In the genomic region with DNA sequence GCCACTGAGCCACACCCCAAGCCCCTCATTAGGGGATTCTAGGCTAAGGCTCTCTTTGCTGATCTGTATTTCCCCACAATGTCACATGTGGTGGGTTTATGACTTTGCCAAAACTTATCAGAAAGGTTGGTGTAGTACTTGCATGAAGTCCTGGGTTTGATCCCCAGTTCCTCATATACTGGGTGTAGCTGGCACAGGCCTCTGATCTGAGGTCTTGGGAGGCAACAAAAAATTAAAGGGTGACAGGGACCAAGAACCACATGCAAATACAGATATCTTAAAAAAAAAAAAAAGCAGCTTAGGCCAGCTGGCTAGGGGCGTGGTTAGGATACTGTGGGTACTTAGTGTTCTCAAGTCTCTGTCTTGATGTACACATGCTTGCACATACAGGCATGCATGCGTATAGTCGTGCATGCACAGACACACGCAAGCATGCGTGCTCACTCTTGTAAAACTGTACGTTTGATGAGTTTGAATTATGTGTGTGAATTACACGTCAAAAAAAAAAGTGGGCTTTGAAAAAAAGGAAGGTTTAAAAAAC, we compare ENCODE assay signal across 14 mouse cellular contexts. TPM values are rescaled to one million over a fixed set of nuclear protein-coding genes. Genes with fewer than 3 reads are reported as not detected.
DNase-seq lines count a peak whose midpoint lies in the region; ATAC-seq lines count a peak whose summit lies in the region.
"Had no signal": no experiment of that assay in that cellular context is flagged by ENCODE, and none has a peak within 500 bp of the region (broad histone marks: within the 10 kb centered on the region; RNA-seq: fewer than 3 reads in every experiment).

No protein-coding gene starts in this region.

- peaks cover 48% of the 10 kb centered on the region for H3K4me1 ChIP-seq in liver, embryonic 16.5 days (ENCODE audit: control insufficient read depth, low read depth, low read length)
- H3K4me1 ChIP-seq in forebrain, embryonic 11.5 days (replicated peaks; ENCODE audit: control insufficient read depth, insufficient read depth, low read length) = no peaks in the 10 kb centered on the region
- H3K4me1 ChIP-seq: heart, embryonic 10.5 days had no signal

- H3K4me3 ChIP-seq in liver, embryonic 16.5 days (ENCODE audit: low read depth, low read length) = no peak overlapping the region
- H3K4me3 ChIP-seq in forebrain, embryonic 11.5 days (ENCODE audit: low read depth, low read length) = no peak overlapping the region
- H3K4me3 ChIP-seq: erythroblast, embryonic 14.5 days; heart, embryonic 10.5 days had no signal

- H3K27ac ChIP-seq in liver, embryonic 16.5 days (ENCODE audit: low read length) = peak overlapping the region; percentile 69
- H3K27ac ChIP-seq in forebrain, embryonic 11.5 days (ENCODE audit: low read depth, low read length) = no peak overlapping the region
- H3K27ac ChIP-seq: heart, embryonic 10.5 days had no signal

- no peaks in the 10 kb centered on the region for H3K27me3 ChIP-seq in liver, embryonic 16.5 days (ENCODE audit: control insufficient read depth, insufficient read depth, low read depth, low read length)
- no peaks in the 10 kb centered on the region for H3K27me3 ChIP-seq in forebrain, embryonic 11.5 days (ENCODE audit: control insufficient read depth, insufficient read depth, low read length)

- 66% methylated on average over 7 of the region's 7 CpGs for WGBS in liver, embryonic 16.5 days (ENCODE audit: insufficient replicate concordance)
- WGBS in forebrain, embryonic 11.5 days = 86% methylated on average over 7 of the region's 7 CpGs

- no peak overlapping the region for H3K9ac ChIP-seq in liver, embryonic 16.5 days (ENCODE audit: low read depth, low read length)
- H3K9ac ChIP-seq in forebrain, embryonic 11.5 days (ENCODE audit: low read length) = no peak overlapping the region

- H3K36me3 ChIP-seq in liver, embryonic 16.5 days (ENCODE audit: control insufficient read depth, insufficient read depth) = peaks cover 26% of the 10 kb centered on the region
- no peaks in the 10 kb centered on the region for H3K36me3 ChIP-seq in forebrain, embryonic 11.5 days (ENCODE audit: control insufficient read depth, insufficient read depth, low read length)
- H3K36me3 ChIP-seq: heart, embryonic 10.5 days had no signal

- peak; percentile 49 for ATAC-seq in liver, embryonic 16.5 days (ENCODE audit: low read depth)
- no peak for ATAC-seq in inflammation-experienced regulatory T-cells, adult 6 months
- no peak for ATAC-seq in forebrain, embryonic 11.5 days (replicated peaks; ENCODE audit: low FRiP score)
- ATAC-seq: intestine, postnatal 0 days had no signal

- peak; percentile 40 for DNase-seq in CD4-positive, CD25-positive, alpha-beta regulatory T cell, adult 2 months (ENCODE audit: low read depth, low spot score)
- DNase-seq in T-cell, adult 2 months (ENCODE audit: low spot score) = peak; percentile 34
- DNase-seq in spleen, adult 18-20 months = peak; percentile 59 to 63
- DNase-seq in ovary, adult 18-20 months (ENCODE audit: low spot score) = no peak
- no peak for DNase-seq in right cerebral cortex, adult 18-20 months
- no peak for DNase-seq in forebrain, embryonic 11.5 days (ENCODE audit: low spot score)
- DNase-seq: cerebellum, adult 18-20 months; heart, postnatal 36 days; kidney, postnatal 36 days had no signal

- H3K4me2 ChIP-seq in liver, embryonic 16.5 days (ENCODE audit: low read depth, low read length) = no peak overlapping the region
- no peak overlapping the region for H3K4me2 ChIP-seq in forebrain, embryonic 11.5 days (ENCODE audit: low read depth, low read length, severe bottlenecking)

- no peaks in the 10 kb centered on the region for H3K9me3 ChIP-seq in liver, embryonic 16.5 days (replicated peaks; ENCODE audit: control insufficient read depth, low read length)
- H3K9me3 ChIP-seq in forebrain, embryonic 11.5 days (ENCODE audit: control insufficient read depth, low read length) = no peaks in the 10 kb centered on the region
- H3K9me3 ChIP-seq: heart, embryonic 10.5 days had no signal

RNA-seq across cellular contexts. Expression of a gene that starts 6.2 kb away (rescaled TPM):
- 77.8 and 78.7 TPM in 2 replicates for polyA plus RNA-seq in liver, embryonic 16.5 days (2015; fragmentation: Nextera tagmentation; extraction: Ambion mirVana)
- 10 to 100 TPM; 76.4 to 98.9 (median 89.4) TPM for polyA plus RNA-seq in inflammation-experienced regulatory T-cells, adult 6 months (2017; shearing (Covaris generic))
- 205 and 233 TPM in 2 replicates for polyA plus RNA-seq in forebrain, embryonic 11.5 days (2014; fragmentation: Nextera tagmentation; extraction: Ambion mirVana)

RNA-seq across cellular contexts. Expression of a gene that starts 12.4 kb away (rescaled TPM):
- polyA plus RNA-seq in liver, embryonic 16.5 days (2015; fragmentation: Nextera tagmentation; extraction: Ambion mirVana) = 228 and 240 TPM in 2 replicates
- polyA plus RNA-seq in inflammation-experienced regulatory T-cells, adult 6 months (2017; shearing (Covaris generic)) = 100 to 1,000 TPM; 155 to 257 (median 245) TPM
- polyA plus RNA-seq in forebrain, embryonic 11.5 days (2014; fragmentation: Nextera tagmentation; extraction: Ambion mirVana) = 17.8 and 20.7 TPM in 2 replicates

RNA-seq across cellular contexts. Expression of a gene that starts 24.1 kb away (rescaled TPM):
- polyA plus RNA-seq in liver, embryonic 16.5 days (2015; fragmentation: Nextera tagmentation; extraction: Ambion mirVana) = 0.22 and 1.8 TPM in 2 replicates
- polyA plus RNA-seq in inflammation-experienced regulatory T-cells, adult 6 months (2017; shearing (Covaris generic)) = under 1 TPM; 0.20 to 0.36 (median 0.32) TPM
- 1.00 and 1.2 TPM in 2 replicates for polyA plus RNA-seq in forebrain, embryonic 11.5 days (2014; fragmentation: Nextera tagmentation; extraction: Ambion mirVana)
- polyA plus RNA-seq: erythroblast, embryonic 14.5 days had no signal

RNA-seq across cellular contexts. Expression of a gene that starts 33.5 kb away (rescaled TPM):
- polyA plus RNA-seq in liver, embryonic 16.5 days (2015; fragmentation: Nextera tagmentation; extraction: Ambion mirVana) = 28.9 and 34.6 TPM in 2 replicates
- polyA plus RNA-seq in inflammation-experienced regulatory T-cells, adult 6 months (2017; shearing (Covaris generic)) = 10 to 100 TPM; 40.1 to 46.8 (median 43.2) TPM
- 59.9 and 62.5 TPM in 2 replicates for polyA plus RNA-seq in forebrain, embryonic 11.5 days (2014; fragmentation: Nextera tagmentation; extraction: Ambion mirVana)

RNA-seq across cellular contexts. Expression of a gene that starts 37.9 kb away (rescaled TPM):
- polyA plus RNA-seq in liver, embryonic 16.5 days (2015; fragmentation: Nextera tagmentation; extraction: Ambion mirVana) = 21.1 and 22.2 TPM in 2 replicates
- polyA plus RNA-seq in inflammation-experienced regulatory T-cells, adult 6 months (2017; shearing (Covaris generic)) = 10 to 100 TPM; 27.7 to 40.0 (median 37.7) TPM
- polyA plus RNA-seq in forebrain, embryonic 11.5 days (2014; fragmentation: Nextera tagmentation; extraction: Ambion mirVana) = 34.6 and 39.6 TPM in 2 replicates

Comparison
In these comparisons a context has a peak if more than half of its experiments do, and no peak if none do; other contexts are left out.
1. DNase-seq: peak in CD4-positive, CD25-positive, alpha-beta regulatory T cell, adult 2 months (single experiment), T-cell, adult 2 months (single experiment) and spleen, adult 18-20 months (2 of 2); none in ovary, adult 18-20 months (single experiment), right cerebral cortex, adult 18-20 months (single experiment) and forebrain, embryonic 11.5 days (single experiment).